Mouse (Mus musculus) hindbrain, embryonic 12.5 days (tissue): ENCODE data around the gene Btbd3. TPM values are rescaled to one million over a fixed set of nuclear protein-coding genes. Genes with fewer than 3 reads are reported as not detected.

Source experiments
- ATAC-seq: fragments of 200-750 bp; cut with Nextera tagmentation; 2 replicates; pipeline ENCODE4 v1.8.0; 2017; ENCODE audit warnings: moderate TSS enrichment; ENCODE audit not compliant: low FRiP score
- H3K27ac ChIP-seq: fragments of 300-500 bp; sonication (generic); 2 replicates; pipeline ENCODE4 v1.5.1; 2016; ENCODE audit warnings: mild to moderate bottlenecking
- H3K27me3 ChIP-seq: fragments of 300-500 bp; sonication (generic); 2 replicates; pipeline ENCODE4 v1.6.1; 2016; ENCODE audit warnings: mild to moderate bottlenecking
- H3K36me3 ChIP-seq: fragments of 300-500 bp; sonication (generic); 2 replicates; pipeline ENCODE4 v1.6.1; 2016; ENCODE audit warnings: mild to moderate bottlenecking
- H3K4me1 ChIP-seq: fragments of 300-500 bp; sonication (generic); 2 replicates; pipeline ENCODE4 v1.6.1; 2016
- H3K4me2 ChIP-seq: fragments of 300-500 bp; sonication (generic); replicated peaks from 2 replicates; pipeline ENCODE4 v1.6.1; 2016; ENCODE audit warnings: mild to moderate bottlenecking
- H3K4me3 ChIP-seq: fragments of 300-500 bp; sonication (generic); 2 replicates; pipeline ENCODE4 v1.5.1; 2016; ENCODE audit warnings: mild to moderate bottlenecking
- H3K9ac ChIP-seq: fragments of 300-500 bp; sonication (generic); 2 replicates; pipeline ENCODE4 v1.6.1; 2016; ENCODE audit warnings: mild to moderate bottlenecking, moderate library complexity
- H3K9me3 ChIP-seq: fragments of 300-500 bp; sonication (generic); replicated peaks from 2 replicates; pipeline ENCODE4 v1.6.1; 2016; ENCODE audit warnings: mild to moderate bottlenecking
- WGBS: fragments of 180-500 bp; shearing (Covaris S2); methylation state at CpG from one replicate; pipeline ENCODE4 v1.1.7; 2016; 5-methylcytosine and 5-hydroxymethylcytosine counted together
- polyA plus RNA-seq: library from polyadenylated mRNA; unstranded; fragments of >200 nt; fragmentation: Nextera tagmentation; extraction: Ambion mirVana; gene quantifications from 2 replicates; pipeline ENCODE4 v1.2.1, GENCODE M21; 2016

The Btbd3 gene
- polyA plus RNA-seq, 1 experiment from 2014 or later: 20.8 TPM

- Histone ChIP-seq H3K4me2 (no peak overlapping the region), H3K9ac (no peak overlapping the region), H3K9me3 (no peaks in the 10 kb centered on the region), H3K4me1 (no peaks in the 10 kb centered on the region), H3K36me3 (no peaks in the 10 kb centered on the region), H3K27me3 (no peaks in the 10 kb centered on the region), H3K27ac (no peak overlapping the region), H3K4me3 (no peak overlapping the region)
- 22% methylated on average over 4 of the region's 4 CpGs for WGBS
- ATAC-seq: no peak
Measured at GRCm38 (mm10) chr2:138515531-138515930, 259.2 kb downstream of the Btbd3 start.

- 93% methylated on average over 1 of the region's 1 CpGs for WGBS
- Histone ChIP-seq H3K9me3 (no peaks in the 10 kb centered on the region), H3K27me3 (no peaks in the 10 kb centered on the region), H3K4me1 (peaks cover 4% of the 10 kb centered on the region), H3K9ac (no peak overlapping the region), H3K27ac (no peak overlapping the region), H3K4me3 (no peak overlapping the region), H3K4me2 (no peak overlapping the region), H3K36me3 (no peaks in the 10 kb centered on the region)
- no peak for ATAC-seq
Measured at GRCm38 (mm10) chr2:138528461-138528860, 272.1 kb downstream of the Btbd3 start.

GRCm38 (mm10) chr2:138531160-138531967, 275.0 kb downstream of the Btbd3 start:
- peak; percentile 52 for ATAC-seq

GRCm38 (mm10) chr2:138531992-138532391, 275.6 kb downstream of the Btbd3 start:
- ATAC-seq: peak; percentile 51
- WGBS: 27% methylated on average over 4 of the region's 4 CpGs
- Histone ChIP-seq H3K36me3 (no peaks in the 10 kb centered on the region), H3K9me3 (no peaks in the 10 kb centered on the region; the same call in none of the 2 replicates), H3K4me3 (no peak overlapping the region), H3K27ac (no peak overlapping the region), H3K4me1 (peaks cover 4% of the 10 kb centered on the region), H3K4me2 (no peak overlapping the region), H3K9ac (no peak overlapping the region), H3K27me3 (no peaks in the 10 kb centered on the region)

More at GRCm38 (mm10) chr2:138531160-138531967, 275.0 kb downstream of the Btbd3 start:
- H3K9ac ChIP-seq: no peak overlapping the region
- H3K27me3 ChIP-seq: no peaks in the 10 kb centered on the region
- WGBS: 55% methylated on average over 5 of the region's 5 CpGs
- no peak overlapping the region for H3K4me2 ChIP-seq
- H3K4me3 ChIP-seq: no peak overlapping the region
- H3K27ac ChIP-seq: no peak overlapping the region
- no peaks in the 10 kb centered on the region; the same call in none of the 2 replicates for H3K9me3 ChIP-seq
- peaks cover 4% of the 10 kb centered on the region for H3K4me1 ChIP-seq
- no peaks in the 10 kb centered on the region for H3K36me3 ChIP-seq

- H3K27me3 ChIP-seq: no peaks in the 10 kb centered on the region
- H3K4me2 ChIP-seq: no peak overlapping the region
- 66% methylated on average over 3 of the region's 3 CpGs for WGBS
- no peak for ATAC-seq
- H3K36me3 ChIP-seq: no peaks in the 10 kb centered on the region
- no peaks in the 10 kb centered on the region; the same call in none of the 2 replicates for H3K9me3 ChIP-seq
- no peaks in the 10 kb centered on the region for H3K4me1 ChIP-seq
- H3K27ac ChIP-seq: no peak overlapping the region
- no peak overlapping the region for H3K4me3 ChIP-seq
- no peak overlapping the region for H3K9ac ChIP-seq
Measured at GRCm38 (mm10) chr2:138539655-138540054, 283.3 kb downstream of the Btbd3 start.

GRCm38 (mm10) chr2:138548990-138549389, 292.6 kb downstream of the Btbd3 start:
- Histone ChIP-seq H3K27ac (no peak overlapping the region), H3K4me2 (no peak overlapping the region), H3K27me3 (no peaks in the 10 kb centered on the region), H3K4me1 (no peaks in the 10 kb centered on the region), H3K9ac (no peak overlapping the region), H3K36me3 (no peaks in the 10 kb centered on the region), H3K9me3 (no peaks in the 10 kb centered on the region), H3K4me3 (no peak overlapping the region)
- no peak for ATAC-seq
- 89% methylated on average over 2 of the region's 2 CpGs for WGBS

GRCm38 (mm10) chr2:138551516-138551915, 295.2 kb downstream of the Btbd3 start:
- Histone ChIP-seq H3K4me3 (no peak overlapping the region), H3K27ac (no peak overlapping the region), H3K27me3 (no peaks in the 10 kb centered on the region), H3K9me3 (no peaks in the 10 kb centered on the region), H3K4me2 (no peak overlapping the region), H3K36me3 (no peaks in the 10 kb centered on the region), H3K9ac (no peak overlapping the region), H3K4me1 (no peaks in the 10 kb centered on the region)
- WGBS: 71% methylated on average over 5 of the region's 5 CpGs
- no peak for ATAC-seq

GRCm38 (mm10) chr2:138555106-138555862, 298.9 kb downstream of the Btbd3 start:
- Histone ChIP-seq H3K4me1 (no peaks in the 10 kb centered on the region), H3K9ac (no peak overlapping the region), H3K27me3 (no peaks in the 10 kb centered on the region), H3K36me3 (no peaks in the 10 kb centered on the region), H3K4me2 (no peak overlapping the region), H3K27ac (no peak overlapping the region), H3K9me3 (no peaks in the 10 kb centered on the region), H3K4me3 (no peak overlapping the region)
- ATAC-seq: no peak
- 85% methylated on average over 11 of the region's 11 CpGs for WGBS

- Histone ChIP-seq H3K27me3 (no peaks in the 10 kb centered on the region), H3K9me3 (no peaks in the 10 kb centered on the region), H3K9ac (no peak overlapping the region), H3K4me2 (no peak overlapping the region), H3K27ac (no peak overlapping the region), H3K36me3 (no peaks in the 10 kb centered on the region), H3K4me3 (no peak overlapping the region), H3K4me1 (no peaks in the 10 kb centered on the region)
- 88% methylated on average over 2 of the region's 2 CpGs for WGBS
- ATAC-seq: no peak
Measured at GRCm38 (mm10) chr2:138585930-138586329, 329.6 kb downstream of the Btbd3 start.

GRCm38 (mm10) chr2:138587335-138587734, 331.0 kb downstream of the Btbd3 start:
- H3K4me2 ChIP-seq: no peak overlapping the region
- no peaks in the 10 kb centered on the region for H3K4me1 ChIP-seq
- ATAC-seq: no peak
- 83% methylated on average over 2 of the region's 2 CpGs for WGBS
- H3K9ac ChIP-seq: no peak overlapping the region
- no peaks in the 10 kb centered on the region for H3K27me3 ChIP-seq
- H3K4me3 ChIP-seq: no peak overlapping the region
- H3K27ac ChIP-seq: no peak overlapping the region
- no peaks in the 10 kb centered on the region for H3K36me3 ChIP-seq
- no peaks in the 10 kb centered on the region for H3K9me3 ChIP-seq

GRCm38 (mm10) chr2:138587795-138588545, 331.6 kb downstream of the Btbd3 start:
- H3K4me2 ChIP-seq: no peak overlapping the region
- H3K36me3 ChIP-seq: no peaks in the 10 kb centered on the region
- no peak overlapping the region for H3K9ac ChIP-seq
- H3K4me1 ChIP-seq: no peaks in the 10 kb centered on the region
- no peak overlapping the region for H3K27ac ChIP-seq
- 83% methylated on average over 7 of the region's 7 CpGs for WGBS
- H3K9me3 ChIP-seq: no peaks in the 10 kb centered on the region
- no peak overlapping the region for H3K4me3 ChIP-seq
- ATAC-seq: no peak
- H3K27me3 ChIP-seq: no peaks in the 10 kb centered on the region

- Histone ChIP-seq H3K4me1 (no peaks in the 10 kb centered on the region), H3K27me3 (no peaks in the 10 kb centered on the region), H3K4me3 (no peak overlapping the region), H3K9ac (no peak overlapping the region), H3K27ac (no peak overlapping the region), H3K36me3 (no peaks in the 10 kb centered on the region), H3K4me2 (no peak overlapping the region), H3K9me3 (no peaks in the 10 kb centered on the region)
- no peak for ATAC-seq
- WGBS: 69% methylated on average over 3 of the region's 3 CpGs
Measured at GRCm38 (mm10) chr2:138589105-138589504, 332.7 kb downstream of the Btbd3 start.
